Mouse (Mus musculus): Measurements from ENCODE around the gene Mdh2. TPM values are rescaled to one million over a fixed set of nuclear protein-coding genes. Genes with fewer than 3 reads are reported as not detected.

The Mdh2 gene
- polyA plus RNA-seq, 1 experiment, result 264 TPM

DNA sequence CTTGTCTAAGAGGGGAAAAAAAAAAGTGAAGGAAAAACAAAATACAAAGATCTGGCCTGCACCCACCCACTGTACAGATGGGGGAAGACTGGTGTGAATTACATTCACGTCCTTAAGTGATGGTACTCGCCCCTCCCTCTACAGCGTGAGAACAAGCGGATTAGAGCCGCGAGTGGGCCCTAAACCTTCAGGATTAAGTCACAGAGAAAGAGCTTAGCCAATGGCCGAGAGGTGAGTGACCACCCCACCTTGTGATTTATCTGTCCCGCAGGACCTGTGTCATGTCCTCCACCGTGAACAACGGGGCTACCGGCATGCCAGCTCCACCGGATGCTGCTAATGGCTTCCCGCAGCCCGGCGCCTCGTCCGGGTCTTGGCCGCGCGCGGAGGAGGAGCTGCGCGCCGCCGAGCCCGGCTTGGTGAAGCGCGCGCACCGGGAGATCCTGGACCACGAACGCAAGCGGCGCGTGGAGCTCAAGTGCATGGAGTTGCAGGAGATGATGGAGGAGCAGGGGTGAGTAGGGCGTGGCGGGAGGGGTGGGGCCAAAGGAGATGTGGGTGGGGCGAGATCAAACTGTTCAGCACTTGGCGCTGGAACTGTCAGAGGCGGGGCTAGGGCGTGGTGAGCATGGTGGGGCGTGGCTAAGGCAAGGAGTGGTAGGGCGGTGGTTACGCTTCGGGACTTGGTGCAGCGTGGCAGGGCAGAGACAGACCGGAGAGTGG, 56.6 kb downstream of the Mdh2 start:
- DNase-seq (ENCODE audit: low spot score), result no peak

DNA sequence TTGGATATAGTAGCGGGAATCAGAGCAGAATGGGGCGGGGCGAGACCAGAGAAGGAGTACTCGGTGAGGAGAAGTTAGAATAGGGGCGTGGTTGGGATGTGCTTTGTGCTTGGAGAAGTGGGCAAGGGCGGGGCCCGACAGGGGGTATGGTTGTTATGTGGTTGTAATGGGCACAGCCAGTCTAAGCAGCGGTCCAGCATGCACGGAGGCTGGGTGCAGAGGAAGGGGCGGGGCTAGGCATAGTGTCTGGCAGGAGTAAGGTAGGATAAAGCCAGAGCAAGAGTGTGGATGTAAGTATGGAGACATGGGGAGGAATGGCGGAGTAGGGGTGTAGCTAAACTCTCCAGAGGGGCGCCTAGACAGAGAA, 57.2 kb downstream of the Mdh2 start:
- no peak for DNase-seq (ENCODE audit: low spot score)

DNA sequence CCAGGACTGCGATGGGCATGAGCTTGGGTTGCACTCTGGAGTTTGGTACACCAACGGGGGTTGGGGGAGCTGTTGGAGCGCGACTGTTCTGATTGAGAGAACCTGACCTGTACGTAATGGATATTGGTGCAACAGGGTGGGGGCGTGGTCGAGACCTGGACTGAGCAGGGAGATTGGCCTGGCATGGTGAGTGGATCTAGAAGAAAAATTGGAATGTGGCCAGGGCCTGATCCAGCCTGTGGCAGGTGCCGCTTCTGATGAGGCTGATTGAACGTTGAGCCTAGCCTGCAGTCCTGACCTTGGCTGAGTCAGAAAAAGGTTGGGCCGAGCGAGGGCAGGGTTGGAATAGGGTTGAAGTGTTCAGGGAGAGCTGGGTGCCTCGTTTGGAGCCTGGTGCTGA, 57.7 kb downstream of the Mdh2 start:
- DNase-seq (ENCODE audit: low spot score), result no peak

Other genes with a start within 250 kb of the Mdh2 start
- gene Hip1, start 233.4 kb upstream of the Mdh2 start, polyA plus RNA-seq (2012; rRNA removed), result 25.3 and 33.6 TPM in 2 replicates
- gene Ccl26, start 214.9 kb upstream of the Mdh2 start, polyA plus RNA-seq (2012; rRNA removed), result not detected in 2 replicates
- gene Ccl24, start 205.4 kb upstream of the Mdh2 start, polyA plus RNA-seq (2012; rRNA removed), result 12.1 and 16.2 TPM in 2 replicates
- gene Rhbdd2, start 145.9 kb upstream of the Mdh2 start, polyA plus RNA-seq (2012; rRNA removed), result 27.6 and 33.2 TPM in 2 replicates
- 140 and 145 TPM in 2 replicates for gene Por, start 108.4 kb upstream of the Mdh2 start, polyA plus RNA-seq (2012; rRNA removed)
- 21.0 and 21.7 TPM in 2 replicates for gene Tmem120a, start 34.0 kb upstream of the Mdh2 start, polyA plus RNA-seq (2012; rRNA removed)
- gene Styxl1, start 95 bp upstream of the Mdh2 start, polyA plus RNA-seq (2012; rRNA removed), result 0.44 and 0.48 TPM in 2 replicates
- gene Srrm3, start 28.4 kb downstream of the Mdh2 start, polyA plus RNA-seq (2012; rRNA removed), result 0.07 and 0.12 TPM in 2 replicates
- 816 and 846 TPM in 2 replicates for gene Hspb1, start 109.4 kb downstream of the Mdh2 start, polyA plus RNA-seq (2012; rRNA removed)
- gene Ywhag, start 156.1 kb downstream of the Mdh2 start, polyA plus RNA-seq (2012; rRNA removed), result 54.0 and 76.6 TPM in 2 replicates
- gene Ssc4d, start 196.1 kb downstream of the Mdh2 start, polyA plus RNA-seq (2012; rRNA removed), result 3.4 and 4.2 TPM in 2 replicates
- gene Zp3, start 201.6 kb downstream of the Mdh2 start, polyA plus RNA-seq (2012; rRNA removed), result not detected in 2 replicates
- 16.8 and 17.3 TPM in 2 replicates for gene Dtx2, start 216.3 kb downstream of the Mdh2 start, polyA plus RNA-seq (2012; rRNA removed)